Mouse (Mus musculus) kidney, embryonic 14.5 days (tissue): ENCODE measurements at regions not wholly inside any gene's neighbourhood (a gene's known extent, or its start where the extent isn't known, plus 50 kb on each side); places are given as distances from the start of the nearest gene placed in this dataset.

ENCODE experiments used
- ATAC-seq: fragments of 200-750 bp; cut with Nextera tagmentation; 2 replicates; pipeline ENCODE4 v1.8.0; 2017; ENCODE audit warnings: moderate number of reproducible peaks, mild to moderate bottlenecking, moderate TSS enrichment, moderate library complexity; ENCODE audit not compliant: low FRiP score, low TSS enrichment
- H3K27ac ChIP-seq: fragments of 300-500 bp; sonication (generic); 2 replicates; pipeline ENCODE4 v1.5.1; 2014; ENCODE audit warnings: low read depth, mild to moderate bottlenecking, low read length, moderate library complexity, mixed read lengths
- H3K27me3 ChIP-seq: fragments of 300-500 bp; sonication (generic); 2 replicates; pipeline ENCODE4 v1.6.1; 2014; ENCODE audit warnings: mild to moderate bottlenecking, low read length; ENCODE audit not compliant: control insufficient read depth, insufficient read depth
- H3K36me3 ChIP-seq: fragments of 300-500 bp; sonication (generic); 2 replicates; pipeline ENCODE4 v1.6.1; 2014; ENCODE audit warnings: low read length, mixed read lengths; ENCODE audit not compliant: control insufficient read depth, insufficient read depth
- H3K4me1 ChIP-seq: fragments of 300-500 bp; sonication (generic); 2 replicates; pipeline ENCODE4 v1.6.1; 2014; ENCODE audit warnings: low read length, mixed read lengths; ENCODE audit not compliant: control insufficient read depth, insufficient read depth
- H3K4me2 ChIP-seq: fragments of 300-500 bp; sonication (generic); replicated peaks from 2 replicates; pipeline ENCODE4 v1.6.1; 2014; ENCODE audit warnings: low read depth, mild to moderate bottlenecking, low read length
- H3K4me3 ChIP-seq: fragments of 300-500 bp; sonication (generic); 2 replicates; pipeline ENCODE4 v1.5.1; 2014; ENCODE audit warnings: mild to moderate bottlenecking, low read length
- H3K9ac ChIP-seq: fragments of 300-500 bp; sonication (generic); 2 replicates; pipeline ENCODE4 v1.6.1; 2014; ENCODE audit warnings: low read depth, mild to moderate bottlenecking, low read length, moderate library complexity
- H3K9me3 ChIP-seq: fragments of 300-500 bp; sonication (generic); 2 replicates; pipeline ENCODE4 v1.6.1; 2016; ENCODE audit warnings: low read length; ENCODE audit not compliant: control insufficient read depth
- WGBS: fragments of 180-500 bp; shearing (Covaris S2); extraction: QIAGEN DNeasy Blood & Tissue Kit; methylation state at CpG from one replicate; pipeline ENCODE4 v1.1.7; 2014; 5-methylcytosine and 5-hydroxymethylcytosine counted together

GRCm38 (mm10) chr13:40429831-40430230 is 68.6 kb upstream of the Ofcc1 start:
- H3K36me3 ChIP-seq = no peaks in the 10 kb centered on the region
- 0 out of 2 replicates have a peak, but pooled peaks cover 4% of the 10 kb centered on the region for H3K4me1 ChIP-seq
- no peak overlapping the region for H3K9ac ChIP-seq
- H3K27me3 ChIP-seq = no peaks in the 10 kb centered on the region
- WGBS = 88% methylated on average over 8 of the region's 8 CpGs
- no peak for ATAC-seq
- H3K4me2 ChIP-seq = no peak overlapping the region
- H3K9me3 ChIP-seq = no peaks in the 10 kb centered on the region
- no peak overlapping the region for H3K27ac ChIP-seq
- no peak overlapping the region for H3K4me3 ChIP-seq

- no peaks in the 10 kb centered on the region for H3K27me3 ChIP-seq
Observed at GRCm38 (mm10) chr13:40423051-40423450, 61.8 kb upstream of the Ofcc1 start.

GRCm38 (mm10) chr13:40417856-40418255 is 56.6 kb upstream of the Ofcc1 start:
- ATAC-seq = no peak
- no peak overlapping the region for H3K9ac ChIP-seq
- WGBS = 46% methylated on average over 3 of the region's 3 CpGs
- no peaks in the 10 kb centered on the region for H3K27me3 ChIP-seq
- H3K4me1 ChIP-seq = peaks cover 5% of the 10 kb centered on the region; the same call in 1 of the 2 replicates
- H3K9me3 ChIP-seq = no peaks in the 10 kb centered on the region
- no peak overlapping the region for H3K4me3 ChIP-seq
- no peak overlapping the region for H3K4me2 ChIP-seq
- no peaks in the 10 kb centered on the region for H3K36me3 ChIP-seq
- H3K27ac ChIP-seq = no peak overlapping the region

More at GRCm38 (mm10) chr13:40423051-40423450, 61.8 kb upstream of the Ofcc1 start:
- no peak overlapping the region for H3K9ac ChIP-seq
- no peak overlapping the region for H3K4me3 ChIP-seq
- no peaks in the 10 kb centered on the region; the same call in 1 of the 2 replicates for H3K4me1 ChIP-seq
- H3K27ac ChIP-seq = no peak overlapping the region
- H3K36me3 ChIP-seq = no peaks in the 10 kb centered on the region
- H3K4me2 ChIP-seq = no peak overlapping the region
- H3K9me3 ChIP-seq = no peaks in the 10 kb centered on the region
- no peak for ATAC-seq
- WGBS = 59% methylated on average over 3 of the region's 3 CpGs

DNA sequence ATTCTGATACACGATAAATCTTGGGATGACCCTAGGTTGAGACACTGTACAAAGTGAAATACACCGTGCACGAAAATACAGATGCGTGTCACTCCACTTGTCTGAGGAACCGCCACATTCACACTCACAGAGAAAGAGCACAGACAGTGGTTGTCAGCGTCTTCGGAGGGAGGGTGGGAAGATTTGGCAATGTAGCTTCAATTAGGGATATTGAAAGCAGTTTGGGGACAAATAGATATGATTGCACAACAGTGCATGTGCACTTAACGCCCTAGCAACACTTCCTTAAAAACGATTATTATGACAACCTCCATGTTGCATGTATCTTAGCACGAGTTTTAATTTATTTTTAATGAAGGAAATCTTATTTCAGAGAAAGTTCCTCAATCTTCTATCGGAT is 51.8 kb upstream of the Ofcc1 start:
- Histone ChIP-seq H3K4me2 (no peak overlapping the region), H3K4me1 (peaks cover 5% of the 10 kb centered on the region; the same call in 1 of the 2 replicates), H3K4me3 (no peak overlapping the region), H3K36me3 (no peaks in the 10 kb centered on the region), H3K9ac (no peak overlapping the region), H3K27ac (no peak overlapping the region), H3K27me3 (no peaks in the 10 kb centered on the region), H3K9me3 (no peaks in the 10 kb centered on the region)
- no peak for ATAC-seq
- 90% methylated on average over 11 of the region's 11 CpGs for WGBS
